Mouse (Mus musculus) neural tube, embryonic 10.5 days (tissue): ENCODE measurements around the gene Umod.
A peak's percentile ranks its signal among the peaks of the same experiment; 100 is the strongest.

Experiments used
- DNase-seq: peaks from one replicate; pipeline ENCODE4 v3.0.0-alpha.2; 2017; ENCODE audit warnings: low spot score; ENCODE audit errors: extremely low spot score

Umod gene

GRCm38 (mm10) chr7:119479256-119479655, at the start of gene Umod:
Umod (minus strand) TSS chr7:119479282.
- no peak for DNase-seq

GRCm38 (mm10) chr7:119528617-119529016, 49.5 kb upstream of the Umod start:
- DNase-seq = no peak

GRCm38 (mm10) chr7:119527548-119527947, 48.5 kb upstream of the Umod start:
- no peak for DNase-seq

GRCm38 (mm10) chr7:119527135-119527534, 48.1 kb upstream of the Umod start:
- DNase-seq = no peak

GRCm38 (mm10) chr7:119526486-119526885, 47.4 kb upstream of the Umod start:
- no peak for DNase-seq

GRCm38 (mm10) chr7:119525881-119526281, 46.8 kb upstream of the Umod start:
- no peak for DNase-seq

GRCm38 (mm10) chr7:119523389-119523788, 44.3 kb upstream of the Umod start, which contains the start of gene Pdilt:
Pdilt (minus strand) TSS chr7:119523489.
- DNase-seq = no peak

- DNase-seq = no peak
Measured at GRCm38 (mm10) chr7:119522385-119522784, 43.3 kb upstream of the Umod start.

- DNase-seq = no peak
Measured at GRCm38 (mm10) chr7:119521816-119522215, 42.7 kb upstream of the Umod start.

GRCm38 (mm10) chr7:119519654-119520053, 40.6 kb upstream of the Umod start:
- DNase-seq = peak; percentile 74

- DNase-seq = no peak
Measured at GRCm38 (mm10) chr7:119519163-119519562, 40.1 kb upstream of the Umod start, which contains the start of gene Acsm5. Acsm5 (plus strand) TSS chr7:119519463.

- DNase-seq = no peak
Measured at GRCm38 (mm10) chr7:119516272-119516558, 37.1 kb upstream of the Umod start.

- DNase-seq = peak; percentile 39
Measured at GRCm38 (mm10) chr7:119515492-119516271, 36.6 kb upstream of the Umod start.

- peak; percentile 65 for DNase-seq
Measured at GRCm38 (mm10) chr7:119513056-119513455, 34.0 kb upstream of the Umod start.

GRCm38 (mm10) chr7:119511143-119511542, 32.1 kb upstream of the Umod start:
- DNase-seq = no peak

GRCm38 (mm10) chr7:119490041-119490780, 11.1 kb upstream of the Umod start:
- DNase-seq = no peak

GRCm38 (mm10) chr7:119486683-119487082, 7.6 kb upstream of the Umod start:
- no peak for DNase-seq

GRCm38 (mm10) chr7:119484154-119484553, 5.1 kb upstream of the Umod start:
- no peak for DNase-seq

- no peak for DNase-seq
Measured at GRCm38 (mm10) chr7:119476500-119477389, 2.3 kb downstream of the Umod start.

GRCm38 (mm10) chr7:119459185-119459584, 19.9 kb downstream of the Umod start, which contains the start of gene Gp2:
Gp2 (minus strand) TSS chr7:119459285.
- no peak for DNase-seq

- DNase-seq = no peak
Measured at GRCm38 (mm10) chr7:119454192-119454591, 24.9 kb downstream of the Umod start.

- DNase-seq = no peak
Measured at GRCm38 (mm10) chr7:119443849-119444248, 35.2 kb downstream of the Umod start.
